Mouse (Mus musculus): ENCODE measurements around the gene Gm44502. TPM values are rescaled to one million over a fixed set of nuclear protein-coding genes. Genes with fewer than 3 reads are reported as not detected.
"Not testable (repeated sequence)": the region's sequence is repeated elsewhere in the genome, so short reads cannot be mapped to it uniquely, and the experiment has no call there.

Gene Gm44502
- polyA plus RNA-seq, 1 experiment from 2014 or later, result not detected

- ATAC-seq (ENCODE audit: low FRiP score, low TSS enrichment), result no peak
- Histone ChIP-seq H3K9me3 (ENCODE audit: low read length) (no peaks in the 10 kb centered on the region), H3K4me2 (replicated peaks; ENCODE audit: low read depth, low read length) (no peak overlapping the region), H3K9ac (replicated peaks; ENCODE audit: low read length) (no peak overlapping the region), H3K27ac (ENCODE audit: low read length) (no peak overlapping the region), H3K4me3 (ENCODE audit: low read length) (no peak overlapping the region), H3K36me3 (ENCODE audit: insufficient read depth, low read length) (peaks cover 11% of the 10 kb centered on the region), H3K27me3 (ENCODE audit: insufficient read depth, low read length) (no peaks in the 10 kb centered on the region), H3K4me1 (ENCODE audit: insufficient read depth, low read length) (peaks cover 9% of the 10 kb centered on the region)
- whole genome bisulfite sequencing, result 91% methylated on average over 3 of the region's 3 CpGs
Observed at GRCm38 (mm10) chr15:89431271-89431670, 1.8 kb upstream of the Gm44502 start.

- H3K27me3 ChIP-seq (ENCODE audit: insufficient read depth, low read length); H3K4me2 ChIP-seq (replicated peaks; ENCODE audit: low read depth, low read length); H3K9ac ChIP-seq (replicated peaks; ENCODE audit: low read length); ATAC-seq (ENCODE audit: low FRiP score, low TSS enrichment); H3K9me3 ChIP-seq (ENCODE audit: low read length); H3K4me3 ChIP-seq (ENCODE audit: low read length); H3K27ac ChIP-seq (ENCODE audit: low read length): not testable (repeated sequence)
- Histone ChIP-seq H3K36me3 (ENCODE audit: insufficient read depth, low read length) (peaks cover 14% of the 10 kb centered on the region), H3K4me1 (ENCODE audit: insufficient read depth, low read length) (peaks cover 13% of the 10 kb centered on the region)
- WGBS, result 84% methylated on average over 8 of the region's 9 CpGs
Observed at GRCm38 (mm10) chr15:89430771-89431170, 1.3 kb upstream of the Gm44502 start.

GRCm38 (mm10) chr15:89430341-89430740 is 845 bp upstream of the Gm44502 start:
- no peaks in the 10 kb centered on the region for H3K9me3 ChIP-seq (ENCODE audit: low read length)
- H3K4me2 ChIP-seq (replicated peaks; ENCODE audit: low read depth, low read length), result peak overlapping the region; percentile 70
- peak overlapping the region; percentile 87 for H3K9ac ChIP-seq (replicated peaks; ENCODE audit: low read length)
- peak overlapping the region; percentile 98 for H3K27ac ChIP-seq (ENCODE audit: low read length)
- peaks cover 14% of the 10 kb centered on the region for H3K36me3 ChIP-seq (ENCODE audit: insufficient read depth, low read length)
- H3K27me3 ChIP-seq (ENCODE audit: insufficient read depth, low read length), result no peaks in the 10 kb centered on the region
- peak overlapping the region; percentile 90 for H3K4me3 ChIP-seq (ENCODE audit: low read length)
- ATAC-seq (ENCODE audit: low FRiP score, low TSS enrichment), result no peak
- WGBS, result 49% methylated on average over 6 of the region's 6 CpGs
- H3K4me1 ChIP-seq (ENCODE audit: insufficient read depth, low read length), result peaks cover 17% of the 10 kb centered on the region

DNA sequence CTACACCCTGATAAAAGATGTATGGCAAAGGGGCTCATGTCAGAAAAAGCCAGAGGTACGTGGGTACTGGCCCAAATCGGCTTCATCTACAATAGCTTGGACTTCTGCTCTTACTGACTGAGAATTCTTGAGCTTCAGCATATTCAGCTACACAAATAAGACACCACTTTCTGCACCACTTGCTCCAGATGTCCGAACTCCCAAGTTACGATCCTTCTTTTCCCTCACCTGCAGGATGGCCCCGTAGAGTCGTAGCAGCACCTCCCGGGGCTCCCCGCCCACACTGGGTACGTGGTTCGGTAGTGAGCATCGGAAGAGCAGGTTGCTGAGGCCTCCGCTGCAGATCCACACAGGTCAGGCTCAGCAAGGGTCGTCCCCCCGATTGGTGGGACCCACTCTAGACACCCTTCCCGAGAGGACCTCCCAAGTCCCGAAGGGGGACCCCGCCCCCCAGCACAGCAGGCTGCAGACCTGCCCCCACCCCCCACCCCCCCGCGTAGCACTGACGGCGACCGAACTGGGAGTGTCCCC is 610 bp downstream of the Gm44502 start:
- H3K9ac ChIP-seq (replicated peaks; ENCODE audit: low read length), result peak overlapping the region; percentile 87
- no peaks in the 10 kb centered on the region for H3K9me3 ChIP-seq (ENCODE audit: low read length)
- WGBS, result 3% methylated on average over 20 of the region's 22 CpGs
- H3K27me3 ChIP-seq (ENCODE audit: insufficient read depth, low read length), result no peaks in the 10 kb centered on the region
- H3K27ac ChIP-seq (ENCODE audit: low read length), result no peak overlapping the region; the same call in 1 of the 2 replicates
- peak overlapping the region; percentile 70 for H3K4me2 ChIP-seq (replicated peaks; ENCODE audit: low read depth, low read length)
- ATAC-seq (ENCODE audit: low FRiP score, low TSS enrichment), result peak; percentile 57
- peak overlapping the region; percentile 90 for H3K4me3 ChIP-seq (ENCODE audit: low read length)
- H3K36me3 ChIP-seq (ENCODE audit: insufficient read depth, low read length), result peaks cover 14% of the 10 kb centered on the region
- peaks cover 17% of the 10 kb centered on the region for H3K4me1 ChIP-seq (ENCODE audit: insufficient read depth, low read length)

GRCm38 (mm10) chr15:89428136-89428790 is 1.2 kb downstream of the Gm44502 start:
- H3K4me3 ChIP-seq (ENCODE audit: low read length), result peak overlapping the region; percentile 90
- peak overlapping the region; percentile 70 for H3K4me2 ChIP-seq (replicated peaks; ENCODE audit: low read depth, low read length)
- H3K9ac ChIP-seq (replicated peaks; ENCODE audit: low read length), result peak overlapping the region; percentile 87
- no peak for ATAC-seq (ENCODE audit: low FRiP score, low TSS enrichment)
- peaks cover 17% of the 10 kb centered on the region for H3K4me1 ChIP-seq (ENCODE audit: insufficient read depth, low read length)
- no peaks in the 10 kb centered on the region for H3K9me3 ChIP-seq (ENCODE audit: low read length)
- H3K27me3 ChIP-seq (ENCODE audit: insufficient read depth, low read length), result no peaks in the 10 kb centered on the region
- H3K36me3 ChIP-seq (ENCODE audit: insufficient read depth, low read length), result peaks cover 14% of the 10 kb centered on the region
- WGBS, result 87% methylated on average over 19 of the region's 19 CpGs
- H3K27ac ChIP-seq (ENCODE audit: low read length), result no peak overlapping the region

DNA sequence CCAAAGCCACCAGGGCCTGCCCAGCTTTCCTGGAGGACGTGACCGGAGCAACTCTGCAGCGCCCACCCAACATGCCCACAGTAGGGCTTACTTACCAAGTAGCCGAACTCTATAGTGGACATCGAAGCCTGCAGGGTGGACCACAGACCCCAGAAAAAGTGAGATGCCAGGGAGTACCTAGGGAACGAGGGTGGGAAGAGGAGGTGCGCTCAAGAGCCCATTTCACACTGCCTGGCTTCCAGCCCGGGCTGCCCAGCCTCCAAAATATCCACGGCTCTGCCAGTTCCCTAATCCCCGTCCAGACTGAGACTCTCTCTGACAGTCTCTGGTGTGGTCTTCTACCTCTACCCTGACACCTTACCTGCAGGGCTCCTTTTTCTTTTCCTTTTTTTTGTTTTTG is 2.8 kb downstream of the Gm44502 start:
- Histone ChIP-seq H3K9ac (replicated peaks; ENCODE audit: low read length) (no peak overlapping the region), H3K27ac (ENCODE audit: low read length) (no peak overlapping the region), H3K4me1 (ENCODE audit: insufficient read depth, low read length) (peaks cover 17% of the 10 kb centered on the region), H3K4me2 (replicated peaks; ENCODE audit: low read depth, low read length) (no peak overlapping the region), H3K36me3 (ENCODE audit: insufficient read depth, low read length) (peaks cover 14% of the 10 kb centered on the region), H3K9me3 (ENCODE audit: low read length) (no peaks in the 10 kb centered on the region), H3K27me3 (ENCODE audit: insufficient read depth, low read length) (no peaks in the 10 kb centered on the region), H3K4me3 (ENCODE audit: low read length) (no peak overlapping the region)
- ATAC-seq (ENCODE audit: low FRiP score, low TSS enrichment), result no peak
- WGBS, result 95% methylated on average over 10 of the region's 10 CpGs

DNA sequence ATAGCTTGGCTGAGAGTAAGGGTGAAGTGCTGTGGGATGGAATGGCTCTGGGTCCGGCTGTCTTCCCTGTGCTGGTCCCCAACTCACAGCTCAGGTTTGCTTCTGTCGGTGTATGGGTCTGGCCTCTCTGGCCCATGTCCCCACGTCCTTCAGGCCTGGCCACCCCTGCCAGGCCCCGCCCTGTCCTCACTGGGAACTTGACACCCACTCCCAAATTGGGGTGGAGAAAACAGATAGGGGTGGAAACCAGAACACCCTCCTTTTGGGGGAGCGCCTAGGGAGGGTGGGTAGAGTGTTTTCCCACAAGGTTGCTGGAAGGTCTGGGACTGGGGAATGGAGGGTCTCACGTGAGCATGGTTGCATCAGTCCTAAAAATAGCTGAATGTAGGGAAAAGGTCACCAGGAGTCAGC is 3.8 kb downstream of the Gm44502 start, which contains the start of gene Cpt1b:
Gene Cpt1b, minus strand, starts transcription at position 153 of the 411 bp plus-strand sequence.
- 23% methylated on average over 6 of the region's 6 CpGs for WGBS
- Histone ChIP-seq H3K4me3 (ENCODE audit: low read length) (no peak within 1 kb of the TSS), H3K9me3 (ENCODE audit: low read length) (no peaks in the 10 kb centered on the region), H3K4me1 (ENCODE audit: insufficient read depth, low read length) (peaks cover 17% of the 10 kb centered on the region), H3K27me3 (ENCODE audit: insufficient read depth, low read length) (no peaks in the 10 kb centered on the region), H3K4me2 (replicated peaks; ENCODE audit: low read depth, low read length) (peak within 1 kb of the TSS; percentile 42), H3K27ac (ENCODE audit: low read length) (no peak within 1 kb of the TSS), H3K9ac (replicated peaks; ENCODE audit: low read length) (no peak within 1 kb of the TSS), H3K36me3 (ENCODE audit: insufficient read depth, low read length) (peaks cover 14% of the 10 kb centered on the region)
- no peak for ATAC-seq (ENCODE audit: low FRiP score, low TSS enrichment)

GRCm38 (mm10) chr15:89424621-89425020 is 4.9 kb downstream of the Gm44502 start:
- Histone ChIP-seq H3K9ac (replicated peaks; ENCODE audit: low read length) (no peak overlapping the region), H3K4me3 (ENCODE audit: low read length) (no peak overlapping the region), H3K27me3 (ENCODE audit: insufficient read depth, low read length) (no peaks in the 10 kb centered on the region), H3K9me3 (ENCODE audit: low read length) (no peaks in the 10 kb centered on the region), H3K36me3 (ENCODE audit: insufficient read depth, low read length) (peaks cover 23% of the 10 kb centered on the region), H3K4me2 (replicated peaks; ENCODE audit: low read depth, low read length) (no peak overlapping the region), H3K27ac (ENCODE audit: low read length) (no peak overlapping the region), H3K4me1 (ENCODE audit: insufficient read depth, low read length) (peaks cover 12% of the 10 kb centered on the region)
- no peak for ATAC-seq (ENCODE audit: low FRiP score, low TSS enrichment)
- 85% methylated on average over 8 of the region's 8 CpGs for WGBS

DNA sequence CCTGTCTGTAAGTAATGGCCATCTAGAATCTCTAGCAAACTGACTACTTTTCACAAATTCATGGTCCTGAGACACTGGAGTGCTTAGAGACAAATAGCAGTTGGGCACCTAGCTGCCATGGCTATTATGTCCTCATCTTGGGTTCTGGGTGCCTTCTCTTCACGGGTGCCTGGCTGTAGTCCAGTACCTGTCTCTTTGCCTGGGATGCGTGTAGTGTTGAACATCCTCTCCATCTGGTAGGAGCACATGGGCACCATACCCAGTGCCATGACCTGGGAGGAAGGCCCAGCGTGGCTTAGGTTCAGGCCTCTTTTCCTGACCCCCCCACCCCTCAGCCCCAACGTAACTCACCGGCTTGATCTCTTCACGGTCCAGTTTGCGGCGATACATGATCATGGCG is 7.6 kb downstream of the Gm44502 start:
- no peak overlapping the region for H3K9ac ChIP-seq (replicated peaks; ENCODE audit: low read length)
- WGBS, result 81% methylated on average over 9 of the region's 9 CpGs
- 0 out of 2 replicates have a peak, but pooled peaks cover 9% of the 10 kb centered on the region for H3K4me1 ChIP-seq (ENCODE audit: insufficient read depth, low read length)
- no peaks in the 10 kb centered on the region for H3K9me3 ChIP-seq (ENCODE audit: low read length)
- peaks cover 34% of the 10 kb centered on the region for H3K36me3 ChIP-seq (ENCODE audit: insufficient read depth, low read length)
- no peaks in the 10 kb centered on the region for H3K27me3 ChIP-seq (ENCODE audit: insufficient read depth, low read length)
- no peak for ATAC-seq (ENCODE audit: low FRiP score, low TSS enrichment)
- H3K4me3 ChIP-seq (ENCODE audit: low read length), result no peak overlapping the region
- H3K27ac ChIP-seq (ENCODE audit: low read length), result no peak overlapping the region
- H3K4me2 ChIP-seq (replicated peaks; ENCODE audit: low read depth, low read length), result no peak overlapping the region

DNA sequence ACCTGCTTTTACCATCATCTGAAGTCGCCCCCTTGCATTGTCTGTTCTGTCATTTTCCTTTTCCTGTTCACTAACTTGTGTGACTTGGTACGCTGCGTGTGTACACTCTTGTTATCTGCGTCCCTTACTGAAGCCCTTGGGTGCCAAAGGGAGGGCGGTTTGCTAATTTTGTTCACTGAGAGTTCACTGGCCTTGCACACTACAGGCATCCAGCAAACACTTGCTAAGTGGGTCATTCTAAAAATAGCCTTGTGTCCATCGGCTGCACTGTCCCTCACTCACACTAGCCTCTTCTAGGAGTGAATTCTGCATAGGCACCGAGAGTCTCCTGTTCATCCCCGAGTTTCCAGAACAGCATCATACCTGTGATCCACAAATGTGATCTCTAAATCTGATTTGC is 14.2 kb downstream of the Gm44502 start:
- H3K27ac ChIP-seq (ENCODE audit: low read length), result no peak overlapping the region
- H3K27me3 ChIP-seq (ENCODE audit: insufficient read depth, low read length), result no peaks in the 10 kb centered on the region
- no peaks in the 10 kb centered on the region for H3K4me1 ChIP-seq (ENCODE audit: insufficient read depth, low read length)
- no peak overlapping the region for H3K4me3 ChIP-seq (ENCODE audit: low read length)
- no peak overlapping the region for H3K9ac ChIP-seq (replicated peaks; ENCODE audit: low read length)
- H3K36me3 ChIP-seq (ENCODE audit: insufficient read depth, low read length), result peaks cover 20% of the 10 kb centered on the region
- no peak overlapping the region for H3K4me2 ChIP-seq (replicated peaks; ENCODE audit: low read depth, low read length)
- ATAC-seq (ENCODE audit: low FRiP score, low TSS enrichment), result no peak
- no peaks in the 10 kb centered on the region for H3K9me3 ChIP-seq (ENCODE audit: low read length)
- 86% methylated on average over 8 of the region's 8 CpGs for WGBS
